Mouse (Mus musculus): ENCODE results near the gene Abhd18.

The Abhd18 gene

GRCm38 (mm10) chr3:40950601-40951201, 103.9 kb downstream of the Abhd18 start:
- DNase-seq = peak; percentile 69

- DNase-seq = peak; percentile 12
Measured at GRCm38 (mm10) chr3:40951365-40951764, 104.6 kb downstream of the Abhd18 start.

- no peak for DNase-seq
Measured at GRCm38 (mm10) chr3:40952606-40953005, 105.8 kb downstream of the Abhd18 start.

- DNase-seq = no peak
Measured at GRCm38 (mm10) chr3:40954792-40955191, 108.0 kb downstream of the Abhd18 start.

GRCm38 (mm10) chr3:40958831-40959230, 112.1 kb downstream of the Abhd18 start:
- DNase-seq = no peak

- DNase-seq = no peak
Measured at GRCm38 (mm10) chr3:40980758-40981157, 134.0 kb downstream of the Abhd18 start.

- no peak for DNase-seq
Measured at GRCm38 (mm10) chr3:40987539-40987938, 140.8 kb downstream of the Abhd18 start.
